Mouse (Mus musculus) myocyte (in vitro differentiated cells): Measurements from ENCODE around the gene Rnf19b.

Source experiments
- CEBPB ChIP-seq: IDR thresholded peaks from 2 replicates; pipeline ENCODE4 v1.6.1; 2011; ENCODE audit warnings: mild to moderate bottlenecking, moderate library complexity; ENCODE audit not compliant: poor library complexity, insufficient read depth, severe bottlenecking
- E2F4 ChIP-seq: IDR thresholded peaks from one replicate; pipeline ENCODE4 v1.6.1; 2011; ENCODE audit warnings: mild to moderate bottlenecking, control low read depth, moderate library complexity; ENCODE audit not compliant: insufficient read depth
- MAX ChIP-seq: IDR thresholded peaks from one replicate; pipeline ENCODE4 v1.6.1; 2011; ENCODE audit warnings: low read depth, mild to moderate bottlenecking, control low read depth
- MYOD1 ChIP-seq, 3 experiments: IDR thresholded peaks; one replicate each; pipeline ENCODE4 v1.6.1; 2011; ENCODE audit warnings: control low read depth in 2 of 3, low read depth in 2 of 3, mild to moderate bottlenecking in 2 of 3, moderate library complexity in 1 of 3; ENCODE audit not compliant: insufficient read length in 2 of 3, control insufficient read depth in 1 of 3
- MYOG ChIP-seq, 3 experiments: IDR thresholded peaks; one replicate each; pipeline ENCODE4 v1.6.1; 2011; ENCODE audit warnings: control low read depth in 2 of 3, low read depth in 2 of 3, mild to moderate bottlenecking in 2 of 3; ENCODE audit not compliant: insufficient read length in 2 of 3, control insufficient read depth in 1 of 3, insufficient read depth in 1 of 3
- POLR2A ChIP-seq: IDR thresholded peaks from one replicate; pipeline ENCODE4 v1.6.1; 2011; ENCODE audit warnings: low read depth, mild to moderate bottlenecking, control low read depth, moderate library complexity; ENCODE audit not compliant: insufficient read length
- POLR2AphosphoS2 ChIP-seq: IDR thresholded peaks from one replicate; pipeline ENCODE4 v1.6.1; 2011; ENCODE audit warnings: low read depth, control low read depth; ENCODE audit not compliant: insufficient read length
- REST ChIP-seq: IDR thresholded peaks from one replicate; pipeline ENCODE4 v1.6.1; 2011; ENCODE audit warnings: mild to moderate bottlenecking, control low read depth, moderate library complexity; ENCODE audit not compliant: insufficient read depth, insufficient read length
- SRF ChIP-seq: IDR thresholded peaks from one replicate; pipeline ENCODE4 v1.6.1; 2011; ENCODE audit warnings: low read depth; ENCODE audit not compliant: control insufficient read depth, insufficient read length
- TCF12 ChIP-seq: IDR thresholded peaks from one replicate; pipeline ENCODE4 v1.6.1; 2011; ENCODE audit warnings: mild to moderate bottlenecking, control low read depth; ENCODE audit not compliant: poor library complexity, insufficient read depth, severe bottlenecking
- TCF3 ChIP-seq: IDR thresholded peaks from one replicate; pipeline ENCODE4 v1.6.1; 2011; ENCODE audit warnings: low read depth, control low read depth; ENCODE audit not compliant: insufficient read length
- USF1 ChIP-seq: IDR thresholded peaks from one replicate; pipeline ENCODE4 v1.6.1; 2011; ENCODE audit warnings: low read depth, mild to moderate bottlenecking, control low read depth, moderate library complexity

- no peak for TF ChIP-seq POLR2A
- no peak for TF ChIP-seq MAX
- no peak for TF ChIP-seq USF1
- no peak for TF ChIP-seq SRF
- no peak for TF ChIP-seq MYOD1 (IDR thresholded peaks at IDR 0.05; ENCODE audit: control insufficient read depth in 1 of 3, insufficient read length in 2 of 3, low read depth in 2 of 3)
- TF ChIP-seq E2F4 = no peak
- TF ChIP-seq TCF12 = no peak
- TF ChIP-seq CEBPB = no peak
- no peak for TF ChIP-seq REST
- TF ChIP-seq TCF3 = no peak
- no peak for TF ChIP-seq POLR2AphosphoS2
- no peak for TF ChIP-seq MYOG (IDR thresholded peaks at IDR 0.05; ENCODE audit: control insufficient read depth in 1 of 3, insufficient read depth in 1 of 3, insufficient read length in 2 of 3, low read depth in 2 of 3)
Measured at GRCm38 (mm10) chr4:129087850-129088249, 29.8 kb downstream of the Rnf19b start.
